Mouse (Mus musculus): ENCODE data around the gene Cyp8b1.

Cyp8b1 gene

DNA sequence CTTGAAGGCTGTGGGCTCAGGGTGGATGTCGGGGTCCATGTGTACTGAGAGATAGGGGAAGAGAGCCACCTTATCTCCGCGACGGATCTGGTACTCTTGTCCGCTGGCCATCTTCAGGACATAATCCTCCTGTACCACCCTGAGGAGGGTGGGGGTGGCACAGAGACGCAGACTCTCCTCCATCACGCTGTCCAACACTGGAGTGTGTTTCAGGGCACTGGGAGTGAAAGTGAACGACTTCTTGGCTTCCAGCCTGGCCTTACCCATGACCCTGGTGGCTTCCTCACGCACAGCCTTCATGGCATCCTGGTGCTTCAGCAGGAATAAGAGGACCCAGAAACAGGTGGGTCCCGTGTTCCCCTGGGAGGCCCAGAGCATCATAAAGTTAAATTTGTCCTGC is 1.0 kb downstream of the Cyp8b1 start:
- in situ Hi-C loops (cut with MseI, MboI) = no loop called here

DNA sequence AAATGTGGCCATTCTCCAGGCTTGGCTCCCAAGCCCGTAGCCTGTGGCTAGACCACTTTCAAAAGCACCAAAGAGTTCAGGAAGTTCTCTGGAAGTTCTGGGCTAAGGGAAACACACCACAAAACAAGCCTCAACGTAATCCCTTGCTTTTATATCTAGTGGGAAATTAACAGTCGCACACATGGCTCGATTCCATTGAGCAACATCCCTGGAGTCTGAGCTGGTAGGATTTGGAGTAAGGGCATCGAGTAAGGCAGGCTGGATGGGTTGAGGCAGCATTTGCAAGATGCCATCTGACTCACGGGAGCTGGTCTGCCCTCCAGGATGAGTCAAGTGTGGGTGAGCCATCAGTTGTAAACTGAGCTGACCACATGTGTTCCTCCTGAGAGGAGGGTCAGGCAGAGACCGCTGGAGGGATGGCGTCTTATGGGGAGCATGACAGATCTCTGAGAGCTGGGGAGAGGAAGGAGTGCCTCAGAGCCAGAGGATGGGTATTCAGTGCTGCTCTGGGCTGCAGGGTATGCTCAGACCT is 1.8 kb downstream of the Cyp8b1 start:
- in situ Hi-C loops (cut with MseI, MboI) = no loop called here

DNA sequence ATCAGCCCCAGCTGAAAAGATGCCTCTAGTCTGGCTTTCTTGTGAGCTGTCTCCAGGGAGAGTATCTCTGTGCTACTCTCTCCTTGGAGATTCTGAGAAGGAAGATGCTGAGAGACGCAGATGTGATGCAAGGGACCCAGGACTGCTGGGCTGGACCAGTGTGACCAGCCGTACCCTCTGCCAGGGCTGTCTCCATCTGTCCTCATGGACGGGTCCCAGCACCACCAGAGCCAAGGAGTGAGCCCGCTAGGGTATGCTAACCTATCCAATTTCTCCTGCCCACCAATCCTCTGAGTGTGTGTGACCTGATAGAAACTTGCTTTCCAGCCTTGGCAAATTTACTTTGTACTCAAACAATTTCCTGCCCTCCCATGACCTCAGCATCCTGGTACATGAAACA is 3.3 kb downstream of the Cyp8b1 start:
- in situ Hi-C loops (cut with MseI, MboI) = no loop called here

DNA sequence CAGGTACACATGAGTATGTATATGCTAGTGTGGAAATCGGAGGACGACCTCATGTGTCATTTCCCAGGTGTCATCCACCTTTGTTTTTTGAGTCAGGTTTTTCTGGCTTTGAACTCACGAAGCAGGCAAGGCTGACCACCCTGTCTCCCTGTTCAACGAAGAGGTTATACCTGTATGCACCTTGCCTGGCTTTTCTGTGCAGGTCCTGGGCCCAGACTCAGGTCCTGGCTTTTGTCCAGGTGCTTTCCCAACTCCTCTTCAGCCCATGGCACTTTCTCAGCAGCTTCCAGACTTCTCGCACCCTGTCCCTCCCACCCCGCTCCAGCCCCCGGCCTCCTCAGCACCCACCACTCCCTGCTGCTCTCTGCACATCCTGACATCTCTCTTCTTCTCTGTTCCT is 4.9 kb downstream of the Cyp8b1 start:
- in situ Hi-C loops (cut with MseI, MboI) = no loop called here

DNA sequence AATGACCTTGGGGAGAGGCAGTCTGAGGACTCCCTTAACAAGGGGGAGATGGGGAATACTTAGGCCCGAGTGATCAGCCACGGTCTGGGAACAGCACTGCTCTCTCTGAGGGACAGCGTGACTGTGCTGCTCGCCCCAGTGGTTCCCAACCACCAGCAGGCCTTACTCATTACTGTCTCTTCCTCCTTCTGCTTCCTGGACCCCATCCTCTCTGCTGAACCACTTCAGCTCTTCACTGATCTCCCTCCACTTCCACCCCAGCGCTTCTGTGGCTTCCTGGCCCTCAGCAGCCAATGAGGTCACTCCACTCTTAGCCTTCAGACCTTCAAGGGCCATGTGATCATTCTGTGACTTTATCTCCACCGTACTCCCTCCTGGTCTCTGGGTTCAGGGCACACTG is 6.5 kb downstream of the Cyp8b1 start:
- in situ Hi-C loops (cut with MseI, MboI) = no loop called here

DNA sequence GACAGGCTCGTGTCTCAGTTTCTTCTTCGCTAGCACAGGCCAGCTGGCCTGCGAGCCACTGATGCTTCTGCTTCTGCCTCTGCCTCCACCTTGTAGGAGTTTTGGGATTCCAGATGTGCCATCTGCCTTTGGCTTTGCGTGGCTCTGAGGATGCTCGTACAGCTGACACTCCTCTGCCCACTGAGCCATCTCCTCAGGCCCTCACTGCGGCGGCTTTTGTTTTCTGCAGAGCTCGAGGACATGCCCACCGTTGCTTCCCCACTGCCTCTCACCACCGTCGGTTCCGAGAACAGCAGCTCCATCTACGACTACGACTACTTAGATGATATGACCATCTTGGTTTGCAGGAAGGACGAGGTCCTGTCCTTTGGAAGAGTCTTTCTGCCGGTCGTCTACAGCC is 7.8 kb downstream of the Cyp8b1 start:
- in situ Hi-C loops (cut with MseI, MboI) = no loop called here

DNA sequence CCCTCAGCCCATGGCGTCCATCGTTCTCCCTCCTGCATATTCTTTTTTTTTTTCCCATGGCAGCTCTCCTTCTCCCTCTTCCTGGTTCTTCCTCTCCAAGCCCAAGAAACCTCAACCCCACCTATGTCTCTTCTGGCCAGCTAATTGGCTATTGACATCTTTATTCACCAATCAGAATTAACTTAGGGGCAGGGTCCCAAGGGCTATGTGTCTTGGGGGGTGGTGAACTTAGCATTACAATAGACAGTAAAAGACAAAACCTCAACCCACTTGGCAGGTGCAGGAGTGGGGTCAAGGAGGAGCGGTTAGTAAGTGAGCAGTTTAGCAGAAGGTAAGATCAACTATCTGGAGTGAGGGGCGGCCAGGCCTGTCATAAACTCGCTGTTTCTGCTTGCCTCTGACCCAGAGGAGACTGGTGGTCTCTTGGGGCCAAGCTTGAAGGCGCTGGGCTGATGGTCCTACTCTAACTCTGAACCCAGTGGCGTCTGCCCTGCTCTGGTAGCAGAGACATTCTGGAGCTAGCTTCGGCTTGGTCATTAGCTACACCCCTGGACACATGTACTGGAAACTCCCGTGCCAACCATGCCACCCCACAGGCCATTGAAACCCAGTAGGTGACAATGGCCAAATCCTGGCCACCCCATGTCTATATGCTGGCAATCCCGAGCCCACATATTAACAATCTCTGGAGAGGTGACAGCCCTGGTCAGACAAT is 8.6 kb downstream of the Cyp8b1 start:
- in situ Hi-C loops (cut with MseI, MboI) = no loop called here

DNA sequence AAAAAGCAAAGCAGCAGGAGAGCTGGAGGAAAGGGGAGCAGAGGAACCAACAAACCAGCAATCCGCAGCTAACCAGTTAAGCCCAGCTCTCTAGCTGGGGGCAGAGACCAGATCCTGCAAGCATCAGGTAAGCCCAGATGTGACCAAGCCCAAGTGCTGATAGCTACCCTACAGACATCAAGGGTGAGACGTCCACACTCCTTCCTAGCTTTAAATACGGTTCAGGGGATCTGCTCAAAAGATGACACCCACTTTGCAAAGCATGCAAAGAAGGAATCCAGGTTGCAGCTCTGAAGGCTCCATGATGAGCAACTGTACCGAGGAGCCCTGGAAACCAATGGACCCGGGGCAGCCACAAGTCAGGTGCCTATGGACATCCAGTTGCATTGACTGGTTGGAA is 9.6 kb downstream of the Cyp8b1 start:
- in situ Hi-C loops (cut with MseI, MboI) = no loop called here

DNA sequence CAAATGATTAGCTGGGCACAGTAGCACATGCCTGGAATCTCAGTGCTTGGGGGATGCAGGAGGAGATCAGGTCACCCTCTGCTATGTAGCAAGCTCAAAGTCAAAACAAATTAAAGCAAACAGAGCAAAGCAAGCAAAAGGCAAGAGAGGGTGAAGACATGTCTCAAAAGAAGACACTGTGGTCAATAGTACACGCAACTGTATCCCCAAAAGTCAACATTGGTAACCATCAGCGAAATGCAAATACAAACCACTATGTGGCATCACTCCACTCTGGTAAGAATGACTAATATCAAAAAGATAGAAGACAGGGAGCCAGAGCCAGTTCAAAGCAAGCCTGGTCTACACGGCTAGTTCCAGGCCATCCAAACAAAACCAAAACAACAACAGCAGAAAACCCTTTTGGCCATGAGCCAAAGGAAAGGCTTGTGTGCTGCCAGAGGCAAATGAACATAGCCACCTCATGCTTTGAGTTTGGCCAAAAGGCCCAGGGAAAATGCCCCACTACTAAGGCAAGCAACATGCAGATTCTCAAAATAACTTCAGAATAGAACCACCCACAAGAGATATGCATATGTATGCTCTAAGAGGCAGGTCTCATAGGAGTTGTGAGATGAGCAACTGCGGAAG is 10.4 kb downstream of the Cyp8b1 start:
- in situ Hi-C loops (cut with MseI, MboI) = no loop called here

DNA sequence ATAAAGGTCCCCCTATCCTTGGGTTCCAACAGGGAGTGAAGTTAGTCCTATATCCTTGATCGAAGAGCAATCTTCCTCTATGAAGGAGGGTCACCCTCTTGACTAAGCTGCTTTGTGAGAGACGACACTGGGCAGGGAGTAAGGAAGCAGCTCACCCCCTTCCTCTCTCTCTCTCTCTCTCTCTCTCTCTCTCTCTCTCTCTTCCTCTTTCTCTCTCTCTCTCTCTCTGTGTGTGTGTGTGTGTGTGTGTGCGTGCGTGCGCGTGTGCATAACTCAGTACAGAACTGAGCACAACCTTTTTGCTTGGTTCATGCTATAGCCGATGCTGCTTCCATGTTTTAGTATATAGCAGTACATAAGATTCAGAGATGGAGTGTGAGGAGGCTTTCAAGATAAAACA is 11.2 kb downstream of the Cyp8b1 start:
- in situ Hi-C loops (cut with MseI, MboI) = no loop called here

DNA sequence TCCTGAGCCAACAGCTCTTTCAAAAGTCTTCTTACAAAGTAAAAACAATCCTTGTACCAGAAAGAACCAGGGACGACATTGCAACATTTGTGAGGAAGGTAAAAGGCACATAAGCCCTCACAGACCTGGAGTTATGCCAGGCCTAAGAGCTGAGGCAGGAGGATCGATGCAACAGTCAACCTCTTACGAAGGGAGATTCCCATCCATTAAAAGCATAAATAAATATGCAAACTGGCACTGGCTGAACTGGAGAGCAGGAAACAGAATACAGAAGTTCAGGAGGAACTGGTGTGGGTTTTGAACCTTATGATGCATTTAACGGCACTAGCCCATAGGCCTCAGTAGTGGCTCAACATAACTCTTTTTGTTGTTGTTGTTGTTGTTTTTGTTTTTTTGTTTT is 11.8 kb downstream of the Cyp8b1 start:
- in situ Hi-C loops (cut with MseI, MboI) = no loop called here

DNA sequence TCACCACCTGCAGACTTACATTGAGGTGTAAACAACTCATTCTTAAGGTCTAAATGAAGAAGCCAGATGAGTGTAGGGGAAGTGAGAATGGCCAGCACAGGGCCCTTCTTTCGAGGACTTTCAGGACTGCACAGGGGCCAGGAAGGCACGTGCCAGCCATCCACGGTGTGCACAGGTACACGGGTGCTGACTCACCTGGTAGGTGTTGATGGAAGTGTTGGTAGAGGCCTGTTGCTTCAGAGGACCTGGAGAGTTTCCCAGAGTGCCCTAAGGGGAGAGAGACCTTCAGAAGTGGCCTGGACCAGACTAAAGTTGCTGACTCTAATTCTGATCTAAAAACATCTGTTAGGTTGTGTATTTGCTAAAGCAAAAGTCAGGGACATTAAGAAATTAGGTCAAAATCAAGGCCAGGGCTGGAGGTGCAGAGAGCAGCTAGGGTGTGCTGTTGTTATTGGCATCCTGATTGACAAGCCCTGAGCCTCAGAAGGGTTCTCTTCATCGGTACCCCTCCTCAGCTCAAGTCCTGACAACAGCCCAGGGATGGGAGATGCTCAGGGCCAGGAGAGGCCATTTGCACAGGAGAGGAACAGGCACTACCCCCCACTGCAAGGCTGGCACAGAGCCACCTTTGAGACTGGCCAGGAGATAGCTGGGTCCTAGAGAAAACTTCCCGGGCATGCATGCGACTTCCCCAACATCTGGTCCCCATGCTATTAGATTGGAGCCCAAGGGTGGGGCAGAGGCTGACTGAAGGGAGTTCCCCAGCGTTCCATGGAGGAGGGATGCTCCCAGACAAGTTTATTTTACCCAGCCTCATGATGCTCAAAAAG is 12.4 kb downstream of the Cyp8b1 start:
- in situ Hi-C loops (cut with MseI, MboI) = no loop called here

DNA sequence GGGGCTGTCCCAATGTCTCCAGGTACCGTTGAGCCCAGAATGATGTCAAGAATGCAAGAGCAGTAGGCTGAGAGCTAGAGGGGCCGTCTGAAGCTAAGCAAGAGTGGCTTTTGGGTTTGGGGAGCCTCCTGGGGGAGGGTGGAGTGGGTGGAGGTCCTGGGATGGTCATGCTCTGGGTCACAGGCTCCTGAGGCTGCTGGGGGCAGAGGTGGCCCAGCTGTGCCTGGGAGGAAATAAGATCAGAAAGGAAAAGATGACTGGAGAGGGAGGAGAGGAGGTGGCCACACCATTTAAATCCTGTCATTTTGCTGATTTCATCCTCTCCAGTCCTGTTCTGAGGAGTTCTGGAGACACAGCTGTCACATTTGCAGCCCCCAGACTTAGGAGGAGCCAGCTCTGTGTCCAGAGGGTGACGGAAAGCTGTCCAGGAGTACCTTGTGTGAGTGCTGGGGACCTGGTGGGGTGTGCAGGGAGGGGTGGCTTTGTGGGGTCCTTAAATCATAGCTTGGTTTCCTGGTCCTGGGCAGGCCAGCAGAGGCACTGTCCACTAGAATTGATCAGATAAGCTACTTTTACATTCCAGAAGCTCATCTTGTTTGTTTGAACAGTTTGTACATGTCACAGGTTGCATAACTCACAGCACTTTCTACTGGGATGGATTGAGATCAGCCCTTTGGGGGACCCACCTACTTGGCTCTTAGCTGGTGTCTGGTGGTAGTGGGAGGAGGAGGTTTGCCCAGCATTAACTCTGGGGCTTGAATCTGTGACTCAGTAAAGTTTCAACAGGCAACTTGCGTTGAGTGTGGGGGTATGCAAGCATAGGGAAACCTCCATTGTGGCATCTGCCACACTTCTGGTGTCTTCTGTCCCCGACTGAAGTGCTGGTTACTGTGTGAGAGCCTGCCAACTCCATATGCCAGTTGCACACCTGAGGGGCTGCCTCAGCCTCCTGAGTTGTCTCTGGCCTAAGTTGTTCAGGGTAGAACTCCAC is 14.1 kb downstream of the Cyp8b1 start:
- in situ Hi-C loops (cut with MseI, MboI) = no loop called here

DNA sequence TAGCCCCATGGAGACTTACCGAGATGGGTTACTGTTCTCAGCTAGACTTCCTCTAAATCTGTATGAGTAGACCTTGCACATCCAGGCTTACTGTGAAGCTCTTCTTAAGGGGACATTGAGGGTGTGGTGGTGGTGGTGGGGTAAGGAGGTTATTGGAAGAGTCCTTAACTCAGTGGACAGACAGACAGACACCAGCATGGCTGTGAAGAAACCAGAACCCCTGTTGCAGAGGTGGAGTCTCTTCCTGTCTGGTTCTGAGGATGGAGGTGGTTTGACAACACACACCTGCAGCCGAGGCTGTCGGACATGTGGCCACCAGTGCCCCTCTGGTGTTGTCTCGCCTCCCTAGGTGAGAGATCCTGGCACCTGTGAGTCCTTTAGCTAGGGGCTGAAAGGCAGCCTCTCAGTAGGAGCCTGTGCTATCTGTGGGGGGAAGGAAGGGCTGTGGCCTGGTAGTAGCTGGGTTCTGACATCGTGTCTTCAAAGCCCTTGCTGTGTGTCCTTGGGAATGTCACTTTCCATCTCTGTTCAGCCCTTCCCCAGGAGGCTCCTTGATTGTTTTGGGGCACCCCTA is 15.7 kb downstream of the Cyp8b1 start:
- in situ Hi-C loops (cut with MseI, MboI) = no loop called here

DNA sequence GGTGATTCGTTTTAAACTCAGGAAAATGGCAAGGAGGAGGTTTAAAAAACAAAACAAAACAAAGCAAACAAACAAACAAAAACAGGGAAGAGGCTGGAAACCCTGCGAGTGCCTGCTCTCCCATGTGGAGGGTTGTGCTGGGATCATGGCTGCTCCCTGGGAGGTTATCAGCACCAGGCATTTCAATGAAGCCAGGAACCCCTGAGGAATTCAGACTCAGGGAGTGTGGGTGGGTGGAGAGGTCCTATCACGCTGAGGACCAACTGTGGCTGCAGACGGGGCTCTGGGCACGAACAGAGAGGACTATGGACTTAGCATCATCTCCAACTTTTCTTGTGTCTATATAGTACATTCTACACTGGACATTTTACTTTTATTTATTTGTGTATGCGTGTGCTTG is 16.8 kb downstream of the Cyp8b1 start:
- in situ Hi-C loops (cut with MseI, MboI) = no loop called here

DNA sequence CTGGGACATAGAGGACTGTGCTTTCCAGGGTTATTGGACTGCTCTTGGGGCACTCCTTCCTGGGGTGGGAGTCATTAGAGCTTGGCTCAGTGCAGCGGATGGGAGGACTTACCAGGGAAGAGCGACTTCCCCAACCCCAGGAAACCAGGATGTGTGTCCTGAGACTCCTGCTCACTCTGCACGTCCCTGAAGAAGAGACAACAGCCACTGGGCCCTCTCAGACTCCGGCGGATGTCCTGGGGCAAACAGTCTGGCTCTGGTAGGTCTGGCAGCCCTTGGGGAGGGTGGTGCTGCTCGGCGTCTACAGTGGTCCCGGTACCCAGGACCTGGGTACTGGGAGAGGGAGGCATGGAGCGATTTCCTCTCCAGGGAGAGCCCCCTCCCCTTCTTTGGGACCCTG is 17.9 kb downstream of the Cyp8b1 start, which contains the start of gene Ackr2:
TSS of gene Ackr2 (plus strand) at position 111 of the 400 bp plus-strand sequence.
- in situ Hi-C loops (cut with MseI, MboI) = no loop called here

DNA sequence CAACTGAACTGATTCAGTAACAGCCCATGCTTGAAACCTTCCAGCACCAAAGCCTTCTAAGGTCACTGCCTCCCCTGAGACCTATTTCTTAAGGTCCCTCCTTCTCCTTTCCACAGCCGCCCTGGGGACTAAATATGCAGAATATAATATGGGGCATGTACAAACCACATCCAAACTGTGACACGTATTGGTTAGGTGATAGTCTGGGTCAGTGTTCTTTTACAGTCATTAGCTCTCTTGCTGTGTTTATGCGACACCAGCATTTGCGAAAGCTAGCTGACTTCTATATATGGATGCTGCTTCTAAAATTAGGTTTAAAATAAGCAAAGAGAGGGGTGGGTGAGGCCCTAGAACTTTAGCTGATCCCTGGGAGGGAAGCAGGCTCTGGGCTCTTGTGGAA is 19.3 kb downstream of the Cyp8b1 start:
- in situ Hi-C loops (cut with MseI, MboI) = no loop called here

DNA sequence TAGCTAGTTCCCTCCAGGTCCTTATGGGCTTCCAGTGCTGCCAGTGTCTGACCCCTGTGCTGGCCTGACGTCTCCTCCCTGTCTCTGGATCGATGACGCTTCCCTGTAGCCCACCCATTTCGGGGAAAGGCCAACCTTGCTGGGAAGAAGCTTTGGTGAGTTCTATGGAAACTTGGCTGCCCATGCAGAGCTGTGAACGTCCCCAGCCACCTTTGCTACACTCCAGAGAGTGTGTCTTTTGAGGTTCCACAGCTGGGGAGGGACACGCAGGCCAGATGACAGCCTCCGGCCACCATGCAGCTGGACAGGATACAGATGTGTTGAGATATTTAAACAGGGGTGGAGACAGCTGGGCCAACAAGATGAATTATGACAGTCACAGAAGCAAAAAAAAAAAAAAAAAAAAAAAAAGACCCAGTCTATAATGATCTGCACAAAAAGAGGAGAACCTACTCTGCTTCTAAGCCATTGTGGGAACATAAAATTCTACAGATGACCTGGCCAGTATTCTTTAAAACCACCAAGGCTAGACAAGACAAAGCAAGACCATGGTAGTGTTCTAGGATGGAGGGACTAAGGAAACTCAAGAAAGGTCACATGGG is 20.6 kb downstream of the Cyp8b1 start:
- in situ Hi-C loops (cut with MseI, MboI) = no loop called here

DNA sequence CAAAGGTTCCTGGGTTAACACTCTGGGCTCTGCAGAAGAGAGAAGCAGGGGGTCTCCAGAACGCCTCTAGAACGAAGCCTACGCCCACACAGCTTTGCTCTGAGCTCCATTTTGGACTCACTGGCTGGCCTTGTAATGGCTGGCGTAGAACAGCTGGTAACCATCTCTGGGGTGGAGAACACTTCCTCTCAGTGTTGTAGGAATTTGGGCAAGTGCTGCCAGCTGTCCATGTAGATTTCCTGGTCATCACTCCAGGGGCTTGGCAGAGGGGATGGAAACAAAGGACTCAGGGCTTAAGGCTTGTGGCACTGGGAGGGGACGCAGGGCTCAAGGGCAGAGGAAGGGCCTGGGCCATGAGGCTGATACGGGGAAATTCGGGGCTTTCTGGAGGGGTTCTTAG is 21.7 kb downstream of the Cyp8b1 start:
- in situ Hi-C loops (cut with MseI, MboI) = no loop called here

DNA sequence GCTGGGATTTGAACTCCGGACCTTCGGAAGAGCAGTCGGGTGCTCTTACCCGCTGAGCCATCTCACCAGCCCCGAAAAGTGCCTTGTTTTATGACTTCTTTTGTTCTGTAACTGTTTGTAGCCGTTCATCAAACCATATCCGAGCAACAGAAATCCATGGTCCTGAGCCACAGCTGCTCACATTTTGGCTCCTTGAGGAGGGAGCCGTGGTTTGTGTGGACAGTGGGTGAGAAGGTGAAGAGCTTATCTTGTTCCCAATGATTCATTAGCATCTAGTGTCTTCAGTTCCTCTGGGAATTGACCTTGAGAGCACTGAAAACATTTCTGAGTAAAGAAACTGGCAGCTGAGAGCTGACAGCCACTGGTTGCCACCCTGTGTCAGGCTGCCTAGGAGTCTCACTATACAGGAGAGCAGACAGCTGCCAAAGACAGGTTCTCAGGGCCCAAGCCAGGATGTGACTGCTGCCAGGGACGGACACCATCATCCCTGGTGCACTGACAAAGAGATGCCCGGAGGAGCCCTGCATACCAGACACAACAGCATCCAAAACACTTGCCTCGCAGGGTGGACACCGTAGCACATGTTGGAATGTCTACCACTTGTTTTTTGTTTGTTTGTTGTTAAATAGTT is 23.9 kb downstream of the Cyp8b1 start:
- in situ Hi-C loops (cut with MseI, MboI) = no loop called here
